Mouse (Mus musculus) forebrain, embryonic 13.5 days (tissue): ENCODE measurements around the gene Gnai3. TPM values are rescaled to one million over a fixed set of nuclear protein-coding genes. Genes with fewer than 3 reads are reported as not detected.

Experiments
- ATAC-seq: fragments of 200-750 bp; cut with Nextera tagmentation; 2 replicates; pipeline ENCODE4 v1.8.0; 2017
- H3K27ac ChIP-seq: fragments of 300-500 bp; sonication (generic); 2 replicates; pipeline ENCODE4 v1.5.1; 2015; ENCODE audit warnings: inconsistent platforms, mild to moderate bottlenecking, moderate library complexity
- H3K27me3 ChIP-seq: fragments of 300-500 bp; sonication (generic); 2 replicates; pipeline ENCODE4 v1.6.1; 2015; ENCODE audit warnings: mild to moderate bottlenecking, inconsistent platforms
- H3K36me3 ChIP-seq: fragments of 300-500 bp; sonication (generic); 2 replicates; pipeline ENCODE4 v1.6.1; 2015; ENCODE audit warnings: mild to moderate bottlenecking, inconsistent platforms; ENCODE audit not compliant: poor library complexity, severe bottlenecking
- H3K4me1 ChIP-seq: fragments of 300-500 bp; sonication (generic); 2 replicates; pipeline ENCODE4 v1.6.1; 2015; ENCODE audit warnings: inconsistent platforms
- H3K4me2 ChIP-seq: fragments of 300-500 bp; sonication (generic); 2 replicates; pipeline ENCODE4 v1.6.1; 2015; ENCODE audit warnings: inconsistent platforms, mild to moderate bottlenecking, moderate library complexity
- H3K4me3 ChIP-seq: fragments of 300-500 bp; sonication (generic); 2 replicates; pipeline ENCODE4 v1.5.1; 2015; ENCODE audit warnings: mild to moderate bottlenecking, inconsistent platforms
- H3K9ac ChIP-seq: fragments of 300-500 bp; sonication (generic); 2 replicates; pipeline ENCODE4 v1.6.1; 2015; ENCODE audit warnings: mild to moderate bottlenecking, inconsistent platforms
- H3K9me3 ChIP-seq: fragments of 300-500 bp; sonication (generic); replicated peaks from 2 replicates; pipeline ENCODE4 v1.6.1; 2016; ENCODE audit warnings: inconsistent platforms
- WGBS: fragments of 180-500 bp; shearing (Covaris S2); methylation state at CpG from one replicate; pipeline ENCODE4 v1.1.7; 2015; 5-methylcytosine and 5-hydroxymethylcytosine counted together
- polyA plus RNA-seq: library from polyadenylated mRNA; unstranded; fragments of >200 nt; fragmentation: Nextera tagmentation; extraction: Ambion mirVana; gene quantifications from 2 replicates; pipeline ENCODE4 v1.2.1, GENCODE M21; 2015

Gene Gnai3
- polyA plus RNA-seq, 1 experiment from 2014 or later = 173 TPM

DNA sequence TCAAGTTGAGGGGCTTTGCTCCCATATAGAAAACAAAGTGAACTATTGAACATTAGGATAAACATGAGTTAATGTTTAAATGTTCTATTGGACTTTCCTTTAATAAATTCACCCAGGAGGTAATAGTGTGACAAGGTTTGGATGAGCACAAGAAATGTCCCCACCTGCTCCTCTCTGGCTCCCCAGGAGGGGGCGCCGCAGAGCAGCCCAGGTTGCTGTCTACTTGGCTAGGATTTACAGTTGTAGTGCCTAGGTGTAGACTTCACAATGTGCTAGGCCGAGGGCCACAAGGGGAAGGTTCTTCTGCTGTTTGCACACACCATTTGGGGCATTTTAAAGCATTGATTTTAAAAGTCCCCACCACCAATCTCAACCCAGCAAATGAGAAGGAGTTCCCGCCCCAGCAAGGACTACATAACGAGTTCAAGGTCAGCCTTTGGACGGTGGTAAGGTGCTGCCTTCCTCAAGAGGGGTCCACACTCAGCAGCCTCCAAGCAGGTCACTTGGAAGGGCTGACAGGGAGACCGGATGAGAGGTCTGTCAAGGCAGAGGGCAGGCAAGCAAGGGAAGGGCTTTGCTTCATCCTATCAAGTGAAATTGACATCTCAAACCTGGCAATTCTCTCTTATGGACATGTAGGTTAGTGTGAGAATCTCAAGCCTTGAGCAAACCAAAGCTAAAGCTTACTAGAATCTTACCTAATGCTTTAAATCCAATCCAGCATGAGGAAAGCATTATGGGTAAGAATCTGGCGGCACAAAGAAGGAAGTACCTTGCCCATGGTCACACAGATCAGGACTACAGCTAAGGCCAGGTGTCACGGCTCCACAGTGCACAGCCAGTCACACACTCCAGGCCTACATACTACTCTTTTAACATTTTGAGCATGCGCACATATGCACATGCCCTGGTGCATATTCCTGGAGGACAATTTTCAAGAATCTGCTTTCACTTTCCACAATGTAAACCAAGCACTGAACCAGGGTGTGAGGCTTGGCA, 75.4 kb downstream of the Gnai3 start:
- WGBS = 68% methylated on average over 10 of the region's 10 CpGs
- no peak for ATAC-seq

GRCm38 (mm10) chr3:108069231-108069870, 76.6 kb downstream of the Gnai3 start:
- no peak overlapping the region for H3K27ac ChIP-seq
- H3K27me3 ChIP-seq = no peaks in the 10 kb centered on the region
- 75% methylated on average over 13 of the region's 13 CpGs for WGBS
- H3K9me3 ChIP-seq = no peaks in the 10 kb centered on the region
- no peak overlapping the region for H3K4me3 ChIP-seq
- no peak overlapping the region for H3K4me2 ChIP-seq
- peaks cover 8% of the 10 kb centered on the region for H3K4me1 ChIP-seq
- peaks cover 2% of the 10 kb centered on the region for H3K36me3 ChIP-seq
- no peak overlapping the region for H3K9ac ChIP-seq
- ATAC-seq = no peak

More for the DNA sequence above, 75.4 kb downstream of the Gnai3 start:
- no peak overlapping the region for H3K9ac ChIP-seq
- H3K36me3 ChIP-seq = peaks cover 15% of the 10 kb centered on the region
- H3K4me1 ChIP-seq = peaks cover 8% of the 10 kb centered on the region
- no peak overlapping the region for H3K4me3 ChIP-seq
- H3K27me3 ChIP-seq = no peaks in the 10 kb centered on the region
- no peaks in the 10 kb centered on the region for H3K9me3 ChIP-seq
- no peak overlapping the region for H3K4me2 ChIP-seq
- H3K27ac ChIP-seq = no peak overlapping the region

GRCm38 (mm10) chr3:108068826-108069225, 77.1 kb downstream of the Gnai3 start:
- Histone ChIP-seq H3K9me3 (no peaks in the 10 kb centered on the region), H3K36me3 (no peaks in the 10 kb centered on the region), H3K9ac (no peak overlapping the region), H3K4me1 (peaks cover 8% of the 10 kb centered on the region), H3K4me2 (no peak overlapping the region), H3K27ac (no peak overlapping the region), H3K4me3 (no peak overlapping the region), H3K27me3 (no peaks in the 10 kb centered on the region)
- ATAC-seq = no peak
- 48% methylated on average over 1 of the region's 1 CpGs for WGBS

- H3K4me1 ChIP-seq = no peaks in the 10 kb centered on the region
- 70% methylated on average over 6 of the region's 6 CpGs for WGBS
- H3K9ac ChIP-seq = no peak overlapping the region
- no peak overlapping the region for H3K27ac ChIP-seq
- H3K4me3 ChIP-seq = no peak overlapping the region
- no peak overlapping the region for H3K4me2 ChIP-seq
- no peaks in the 10 kb centered on the region for H3K27me3 ChIP-seq
- H3K36me3 ChIP-seq = no peaks in the 10 kb centered on the region
- H3K9me3 ChIP-seq = no peaks in the 10 kb centered on the region
- no peak for ATAC-seq
Observed at GRCm38 (mm10) chr3:108067370-108067934, 78.5 kb downstream of the Gnai3 start.

GRCm38 (mm10) chr3:108065551-108065950, 80.4 kb downstream of the Gnai3 start:
- WGBS = 83% methylated on average over 9 of the region's 9 CpGs
- Histone ChIP-seq H3K4me2 (no peak overlapping the region), H3K4me3 (no peak overlapping the region), H3K9ac (no peak overlapping the region), H3K27me3 (no peaks in the 10 kb centered on the region), H3K27ac (no peak overlapping the region), H3K4me1 (no peaks in the 10 kb centered on the region), H3K36me3 (no peaks in the 10 kb centered on the region), H3K9me3 (no peaks in the 10 kb centered on the region)
- ATAC-seq = no peak

DNA sequence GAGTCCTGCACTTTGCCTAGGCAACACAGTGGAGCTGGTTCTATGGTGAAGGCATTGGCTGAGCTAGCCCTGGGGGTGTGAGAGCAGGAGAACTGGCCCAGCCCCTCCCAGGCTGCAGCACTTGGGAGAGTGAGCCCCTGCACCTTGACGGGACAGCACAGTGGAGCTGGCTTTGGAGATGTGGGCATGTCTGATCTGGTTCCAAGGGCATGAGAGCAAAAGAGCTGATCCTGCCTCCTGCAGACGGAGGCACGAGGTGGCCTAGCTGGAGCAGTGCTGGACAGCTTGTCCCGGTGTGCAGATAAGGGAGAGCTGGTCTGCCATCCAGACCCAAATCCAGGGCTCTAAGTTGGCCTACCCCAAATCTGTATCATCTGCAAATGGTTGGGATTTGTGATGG, 81.3 kb downstream of the Gnai3 start:
- Histone ChIP-seq H3K4me2 (no peak overlapping the region), H3K9me3 (no peaks in the 10 kb centered on the region), H3K9ac (no peak overlapping the region), H3K4me1 (no peaks in the 10 kb centered on the region), H3K27ac (no peak overlapping the region), H3K27me3 (no peaks in the 10 kb centered on the region), H3K4me3 (no peak overlapping the region), H3K36me3 (no peaks in the 10 kb centered on the region)
- no peak for ATAC-seq
- 73% methylated on average over 4 of the region's 4 CpGs for WGBS

DNA sequence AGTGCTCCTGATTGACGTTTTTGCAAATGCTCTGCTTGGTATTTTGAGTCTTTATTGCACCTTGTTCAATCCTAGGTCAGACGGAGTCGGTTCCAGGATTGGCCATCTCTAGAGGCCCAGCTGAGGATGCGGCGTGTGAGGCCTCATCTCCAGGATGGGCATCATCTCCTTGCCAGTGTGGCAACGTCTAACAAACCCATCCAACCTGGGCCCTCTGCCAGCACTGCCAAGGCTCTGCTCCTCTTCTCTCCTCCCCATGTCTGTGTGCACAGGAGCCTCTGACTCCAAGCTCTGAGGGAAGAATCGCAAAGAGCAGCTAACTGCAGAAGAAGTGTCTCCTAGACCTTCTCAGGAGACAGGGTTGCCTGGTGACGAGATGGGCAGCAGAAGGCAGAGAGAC, 83.3 kb downstream of the Gnai3 start:
- H3K4me3 ChIP-seq = no peak overlapping the region
- no peak overlapping the region for H3K9ac ChIP-seq
- H3K36me3 ChIP-seq = no peaks in the 10 kb centered on the region
- no peak overlapping the region for H3K4me2 ChIP-seq
- 83% methylated on average over 8 of the region's 8 CpGs for WGBS
- ATAC-seq = no peak
- no peaks in the 10 kb centered on the region for H3K27me3 ChIP-seq
- no peak overlapping the region for H3K27ac ChIP-seq
- H3K9me3 ChIP-seq = no peaks in the 10 kb centered on the region
- no peaks in the 10 kb centered on the region for H3K4me1 ChIP-seq

- H3K27me3 ChIP-seq = no peaks in the 10 kb centered on the region
- peak overlapping the region; percentile 20; the same call in 1 of the 2 replicates for H3K4me2 ChIP-seq
- H3K4me3 ChIP-seq = no peak overlapping the region
- no peak overlapping the region for H3K9ac ChIP-seq
- no peak overlapping the region for H3K27ac ChIP-seq
- no peaks in the 10 kb centered on the region for H3K36me3 ChIP-seq
- H3K9me3 ChIP-seq = no peaks in the 10 kb centered on the region
- 24% methylated on average over 7 of the region's 7 CpGs for WGBS
- 0 out of 2 replicates have a peak, but pooled peaks have one; percentile 19 for ATAC-seq
- no peaks in the 10 kb centered on the region for H3K4me1 ChIP-seq
Observed at GRCm38 (mm10) chr3:108061420-108061819, 84.5 kb downstream of the Gnai3 start.

Other genes with a start within 250 kb of the Gnai3 start
- 83.5 and 89.2 TPM in 2 replicates for gene Gstm7, start 214.3 kb downstream of the Gnai3 start, polyA plus RNA-seq
- 11.7 and 11.9 TPM in 2 replicates for gene Gstm6, start 202.4 kb downstream of the Gnai3 start, polyA plus RNA-seq
- 0.14 and 0.26 TPM in 2 replicates for gene Gstm3, start 176.9 kb downstream of the Gnai3 start, polyA plus RNA-seq
- 2.8 and 3.6 TPM in 2 replicates for gene Gstm2, start 159.7 kb downstream of the Gnai3 start, polyA plus RNA-seq
- gene Gstm1, start 128.2 kb downstream of the Gnai3 start, polyA plus RNA-seq = 27.5 and 28.4 TPM in 2 replicates
- gene Gstm4, start 101.3 kb downstream of the Gnai3 start, polyA plus RNA-seq = 10.8 and 11.4 TPM in 2 replicates
- gene Ampd2, start 59.5 kb downstream of the Gnai3 start, polyA plus RNA-seq = 38.6 and 45.3 TPM in 2 replicates
- gene Gnat2, start 53.4 kb downstream of the Gnai3 start, polyA plus RNA-seq = 0.44 and 0.57 TPM in 2 replicates
- gene Gpr61, start 8.7 kb upstream of the Gnai3 start, polyA plus RNA-seq = 0.98 and 1.0 TPM in 2 replicates
- 6.4 and 8.1 TPM in 2 replicates for gene Amigo1, start 40.2 kb upstream of the Gnai3 start, polyA plus RNA-seq
- 3.6 and 4.7 TPM in 2 replicates for gene Cyb561d1, start 55.1 kb upstream of the Gnai3 start, polyA plus RNA-seq
- 29.0 and 30.3 TPM in 2 replicates for gene Atxn7l2, start 64.8 kb upstream of the Gnai3 start, polyA plus RNA-seq
- 2.5 TPM in 2 replicates for gene Sypl2, start 80.5 kb upstream of the Gnai3 start, polyA plus RNA-seq
- 298 and 305 TPM in 2 replicates for gene Psma5, start 110.8 kb upstream of the Gnai3 start, polyA plus RNA-seq
- gene Sort1, start 137.9 kb upstream of the Gnai3 start, polyA plus RNA-seq = 13.5 and 13.9 TPM in 2 replicates
- not detected in 2 replicates for gene Mybphl, start 218.8 kb upstream of the Gnai3 start, polyA plus RNA-seq
- gene Psrc1, start 237.7 kb upstream of the Gnai3 start, polyA plus RNA-seq = 68.6 and 68.9 TPM in 2 replicates